In genomic region chr2:59186122-59186521, GRCm38 (mm10) we compare ENCODE assay signal across 21 mouse cellular contexts. TPM values are rescaled to one million over a fixed set of nuclear protein-coding genes. Genes with fewer than 3 reads are reported as not detected.
DNase-seq lines count a peak whose midpoint lies in the region; ATAC-seq lines count a peak whose summit lies in the region.
"Had no signal": no experiment of that assay in that cellular context is flagged by ENCODE, and none has a peak within 500 bp of the region (broad histone marks: within the 10 kb centered on the region; RNA-seq: fewer than 3 reads in every experiment).

No protein-coding gene starts in this region.

- WGBS in kidney, embryonic 14.5 days = 90% methylated on average over 8 of the region's 8 CpGs

- no peaks in the 10 kb centered on the region for H3K27me3 ChIP-seq in kidney, embryonic 14.5 days (ENCODE audit: control insufficient read depth, insufficient read depth, low read length)
- H3K27me3 ChIP-seq: embryonic facial prominence, embryonic 12.5 days; forebrain, embryonic 12.5 days; heart, embryonic 15.5 days; intestine, embryonic 15.5 days; liver, embryonic 15.5 days; lung, embryonic 15.5 days had no signal

- H3K27ac ChIP-seq in kidney, embryonic 14.5 days (ENCODE audit: low read depth, low read length) = no peak overlapping the region
- H3K27ac ChIP-seq: embryonic facial prominence, embryonic 12.5 days; forebrain, embryonic 12.5 days; heart, embryonic 15.5 days; intestine, embryonic 15.5 days; left cerebral cortex, adult 2 months; liver, embryonic 15.5 days; lung, embryonic 15.5 days had no signal

- no peaks in the 10 kb centered on the region for H3K9me3 ChIP-seq in kidney, embryonic 14.5 days (ENCODE audit: control insufficient read depth, low read length)
- H3K9me3 ChIP-seq: embryonic facial prominence, embryonic 12.5 days; forebrain, embryonic 12.5 days; heart, embryonic 15.5 days; intestine, embryonic 15.5 days; liver, embryonic 15.5 days; lung, embryonic 15.5 days had no signal

- no peak overlapping the region for H3K4me3 ChIP-seq in kidney, embryonic 14.5 days (ENCODE audit: low read length)
- H3K4me3 ChIP-seq: embryonic facial prominence, embryonic 12.5 days; forebrain, embryonic 12.5 days; heart, embryonic 15.5 days; intestine, embryonic 15.5 days; left cerebral cortex, adult 2 months; liver, embryonic 15.5 days; lung, embryonic 15.5 days; myocyte had no signal

- H3K36me3 ChIP-seq in kidney, embryonic 14.5 days (ENCODE audit: control insufficient read depth, insufficient read depth, low read length) = no peaks in the 10 kb centered on the region; the same call in 1 of the 2 replicates
- H3K36me3 ChIP-seq: embryonic facial prominence, embryonic 12.5 days; intestine, embryonic 15.5 days; liver, embryonic 15.5 days had no signal

- H3K9ac ChIP-seq in kidney, embryonic 14.5 days (ENCODE audit: low read depth, low read length) = no peak overlapping the region
- H3K9ac ChIP-seq: embryonic facial prominence, embryonic 12.5 days; forebrain, embryonic 12.5 days; heart, embryonic 15.5 days; intestine, embryonic 15.5 days; liver, embryonic 15.5 days; lung, embryonic 15.5 days had no signal

- no peak for ATAC-seq in kidney, embryonic 14.5 days (ENCODE audit: low FRiP score, low TSS enrichment)
- ATAC-seq: hindbrain, embryonic 16.5 days; intestine, embryonic 15.5 days had no signal

- no peak overlapping the region for H3K4me2 ChIP-seq in kidney, embryonic 14.5 days (replicated peaks; ENCODE audit: low read depth, low read length)
- H3K4me2 ChIP-seq: embryonic facial prominence, embryonic 12.5 days; forebrain, embryonic 12.5 days; heart, embryonic 15.5 days; intestine, embryonic 15.5 days; liver, embryonic 15.5 days; lung, embryonic 15.5 days had no signal

- H3K4me1 ChIP-seq in kidney, embryonic 14.5 days (ENCODE audit: control insufficient read depth, insufficient read depth, low read length) = no peaks in the 10 kb centered on the region
- H3K4me1 ChIP-seq: embryonic facial prominence, embryonic 12.5 days; forebrain, embryonic 12.5 days; intestine, embryonic 15.5 days had no signal

- peak; percentile 49 for DNase-seq in adrenal gland, adult 2 months
- no peak for DNase-seq in adrenal gland, adult 18-20 months (ENCODE audit: low spot score in 2 of 2)
- peak; percentile 85 for DNase-seq in kidney, adult 11 months
- DNase-seq in adrenal gland, postnatal 25 days = peak; percentile 23
- DNase-seq in kidney, postnatal 25 days = peak; percentile 83 to 90
- DNase-seq in thymus, postnatal 4 days = no peak
- DNase-seq in spleen, postnatal 4 days (ENCODE audit: low spot score in 2 of 2) = no peak
- DNase-seq: gastrocnemius, postnatal 25 days; lung, postnatal 36 days; midbrain, embryonic 14.5 days; right cerebral cortex, adult 18-20 months had no signal

RNA-seq across cellular contexts. Expression of gene Pkp4, which starts 25.5 kb away (rescaled TPM):
- total RNA-seq in adrenal gland, adult 2 months (2021) = 10 to 100 TPM; 55.4 to 65.8 TPM
- 36.8 and 47.0 TPM in 2 replicates for polyA plus RNA-seq in adrenal gland, adult 2 months (2012; rRNA removed)
- 10 to 100 TPM; 49.1 to 51.9 TPM for total RNA-seq in adrenal gland, adult 18-20 months (2021)
- polyA plus RNA-seq in kidney, embryonic 14.5 days (2014; fragmentation: Nextera tagmentation; extraction: Ambion mirVana) = 29.7 and 31.1 TPM in 2 replicates
- 57.3 and 68.1 TPM in 2 replicates for total RNA-seq in adrenal gland, postnatal 25 days (2021)

RNA-seq across cellular contexts. Expression of gene Ccdc148, which starts 25.6 kb away (rescaled TPM):
- total RNA-seq in adrenal gland, adult 2 months (2021) = 1 to 10 TPM; 1.1 to 1.3 TPM
- polyA plus RNA-seq in adrenal gland, adult 2 months (2012; rRNA removed) = 0.02 and 0.06 TPM in 2 replicates
- total RNA-seq in adrenal gland, adult 18-20 months (2021) = 1 to 10 TPM; 1.4 to 1.5 TPM
- 1.0 and 1.2 TPM in 2 replicates for polyA plus RNA-seq in kidney, embryonic 14.5 days (2014; fragmentation: Nextera tagmentation; extraction: Ambion mirVana)
- total RNA-seq in adrenal gland, postnatal 25 days (2021) = 1.00 and 1.3 TPM in 2 replicates
- total RNA-seq: gastrocnemius, postnatal 25 days had no signal

Comparison
In these comparisons a context has a peak if more than half of its experiments do, and no peak if none do; other contexts are left out.
1. DNase-seq: peak in adrenal gland, adult 2 months (single experiment), kidney, adult 11 months (single experiment), adrenal gland, postnatal 25 days (single experiment) and kidney, postnatal 25 days (2 of 2); none in adrenal gland, adult 18-20 months (0 of 2), thymus, postnatal 4 days (single experiment) and spleen, postnatal 4 days (0 of 2).